Mouse (Mus musculus) erythroid progenitor cell, adult 5-6 weeks (primary cell): Measurements from ENCODE around the gene Plcz1. TPM values are rescaled to one million over a fixed set of nuclear protein-coding genes. Genes with fewer than 3 reads are reported as not detected.

ENCODE experiments used
- ATAC-seq: replicated peaks from 2 replicates; pipeline ENCODE4 v1.8.0; 2016; ENCODE audit warnings: moderate number of reproducible peaks, mild to moderate bottlenecking, moderate TSS enrichment, inconsistent platforms; ENCODE audit not compliant: poor library complexity, low FRiP score, severe bottlenecking
- total RNA-seq, 2 experiments: library from RNA; stranded (forward) in 1 of 2; stranded (reverse) in 1 of 2; fragments of 150-400 nt in 1 of 2; fragments of 186-747, 209-891 nt in 1 of 2; gene quantifications; 2 replicates each; pipeline versions ENCODE4 v1.2.3 to v1.2.4; 2015 to 2017; ENCODE audit warnings: low replicate concordance in 2 of 2

Gene Plcz1
- total RNA-seq (2015; ENCODE audit: low replicate concordance) (not detected in 2 replicates), total RNA-seq (2017; ENCODE audit: low replicate concordance) (not detected in 2 replicates)

DNA sequence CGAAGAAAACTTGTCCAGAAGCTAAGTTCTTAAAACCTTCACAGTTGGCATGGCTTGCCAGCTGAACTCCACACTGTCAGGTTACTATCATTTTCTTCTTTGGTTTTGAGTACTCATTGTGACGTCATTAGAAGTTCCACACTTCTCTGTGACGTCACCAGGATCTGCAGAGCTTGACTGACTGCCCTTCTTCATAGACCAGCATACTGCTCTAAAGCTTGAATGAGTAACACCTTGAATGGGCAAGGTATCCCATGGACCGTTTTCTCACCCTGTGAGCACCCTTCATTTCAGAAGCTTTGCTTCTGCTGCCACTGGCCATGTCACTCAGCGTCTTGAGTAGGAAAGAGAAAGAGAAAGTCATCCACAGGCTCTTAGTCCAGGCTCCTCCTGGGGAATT is at the start of gene Plcz1:
Gene Plcz1, minus strand, starts transcription at position 101 of the 400 bp plus-strand sequence.
- no peak for ATAC-seq

GRCm38 (mm10) chr6:140089855-140090254 is 48.6 kb upstream of the Plcz1 start:
- no peak for ATAC-seq

GRCm38 (mm10) chr6:140081739-140082138 is 40.5 kb upstream of the Plcz1 start:
- ATAC-seq, result no peak

DNA sequence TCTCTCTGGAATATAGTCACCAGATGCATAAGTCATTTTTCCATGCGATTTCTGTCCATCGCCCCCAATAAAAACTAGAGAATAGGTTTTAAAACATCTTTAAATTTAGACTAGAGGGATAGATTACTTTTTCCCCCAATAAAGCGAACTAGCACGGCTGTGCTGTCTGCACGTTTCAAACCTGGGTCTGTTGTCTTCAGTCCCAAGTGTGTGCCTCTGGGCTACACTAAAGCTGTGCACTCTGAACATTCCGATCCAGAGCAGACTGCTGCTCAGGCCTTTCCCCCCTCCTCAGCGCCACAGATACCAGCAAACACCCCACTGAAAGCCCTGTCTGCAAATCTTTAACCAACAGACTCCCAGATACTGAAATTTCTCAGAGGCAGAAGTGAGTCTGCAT is 39.7 kb upstream of the Plcz1 start:
- no peak for ATAC-seq

DNA sequence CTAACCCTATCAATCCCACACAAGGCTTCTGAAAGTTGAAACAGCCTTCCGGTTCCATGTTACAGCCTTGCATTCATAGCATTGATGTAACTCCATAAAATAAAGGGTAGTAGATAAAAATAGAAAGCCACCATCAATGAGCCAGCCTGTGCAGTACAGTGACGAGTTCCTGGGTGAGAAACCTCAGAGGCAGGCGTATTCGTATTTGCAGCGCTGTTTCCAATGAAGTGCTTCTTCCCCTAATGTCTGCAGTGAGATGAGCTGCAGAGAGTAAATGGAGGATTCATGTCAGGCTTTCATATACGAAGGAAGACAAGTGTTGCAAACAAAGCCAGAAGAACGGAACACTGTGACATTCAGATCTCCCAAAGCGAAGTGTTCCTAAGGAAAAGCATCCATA is 27.9 kb upstream of the Plcz1 start:
- ATAC-seq, result no peak

DNA sequence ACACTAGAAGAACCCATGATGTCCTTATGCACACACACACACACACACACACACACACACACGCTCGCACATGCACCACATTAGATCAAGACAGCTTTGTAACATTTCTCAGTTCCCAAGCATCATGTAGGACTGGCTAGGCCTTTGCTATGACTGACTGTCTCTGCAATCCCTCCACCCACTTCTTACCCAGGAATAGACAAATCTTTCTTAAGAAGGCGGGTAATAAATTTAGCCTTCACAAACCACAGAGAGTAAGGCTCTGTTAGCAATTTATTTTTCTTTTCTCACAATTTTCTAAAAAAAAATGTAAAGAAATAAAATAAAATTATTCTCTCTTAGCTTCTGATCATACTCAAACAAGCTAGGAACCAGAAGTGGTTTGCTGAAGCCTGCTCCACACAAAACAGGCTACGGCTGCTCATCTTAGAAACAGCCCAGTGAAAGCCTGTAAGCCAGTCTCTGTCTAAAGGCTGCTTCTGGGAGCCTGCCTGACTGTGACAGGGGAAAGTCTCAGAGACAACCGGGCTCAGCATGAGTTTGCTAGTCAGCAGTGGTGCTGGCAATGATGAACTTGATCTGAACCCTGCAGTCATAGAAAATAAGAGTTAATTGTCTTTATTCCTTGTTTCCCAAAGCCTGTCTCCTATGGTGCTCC is 13.1 kb upstream of the Plcz1 start:
- ATAC-seq, result no peak

- no peak for ATAC-seq
Observed at GRCm38 (mm10) chr6:140051476-140051875, 10.2 kb upstream of the Plcz1 start.

DNA sequence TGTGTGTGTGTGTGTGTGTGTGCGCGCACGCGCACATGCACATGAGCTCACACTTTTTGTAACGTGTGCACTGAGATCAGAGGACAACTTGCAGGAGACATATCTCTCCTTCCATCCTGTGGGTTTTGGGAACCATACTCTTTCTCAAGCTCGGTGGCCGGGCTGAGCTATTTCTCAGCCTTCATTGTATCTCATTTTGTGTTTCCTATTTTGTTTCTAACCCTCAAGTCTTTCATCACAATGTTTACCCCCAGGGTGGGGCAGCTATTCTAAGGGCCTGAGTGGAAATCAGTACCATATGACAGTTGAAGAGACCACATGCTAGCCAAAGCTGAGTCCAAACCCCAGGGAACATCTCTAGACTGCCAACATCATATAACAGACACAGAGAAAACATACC is 305 bp downstream of the Plcz1 start, which contains the start of gene Capza3:
Gene Capza3, plus strand, starts transcription at position 301 of the 400 bp plus-strand sequence.
- no peak for ATAC-seq

DNA sequence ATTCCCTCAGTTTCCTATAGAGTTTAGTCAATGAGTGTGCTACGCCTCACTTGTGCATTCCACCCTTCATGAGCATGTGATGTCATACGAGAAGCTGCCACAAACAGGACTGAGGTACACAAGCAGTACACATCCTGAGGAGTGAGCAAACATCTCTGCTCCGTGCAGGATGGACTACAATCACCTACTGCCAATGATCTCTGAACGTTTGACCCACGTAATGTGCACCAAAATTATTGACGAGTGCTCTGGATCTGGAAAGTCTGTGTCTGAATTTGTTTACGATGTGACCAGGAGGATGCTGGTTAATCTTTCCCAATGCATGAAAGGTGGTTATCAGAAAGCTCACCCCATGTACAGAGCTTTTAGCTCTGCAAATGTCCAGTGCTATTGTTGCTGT is 16.9 kb downstream of the Plcz1 start:
- ATAC-seq, result no peak

- no peak for ATAC-seq
Observed at GRCm38 (mm10) chr6:140005181-140005580, 36.1 kb downstream of the Plcz1 start.

- no peak for ATAC-seq
Observed at GRCm38 (mm10) chr6:139989597-139989996, 51.7 kb downstream of the Plcz1 start.

- no peak for ATAC-seq
Observed at GRCm38 (mm10) chr6:139989075-139989474, 52.2 kb downstream of the Plcz1 start.

- ATAC-seq, result no peak
Observed at GRCm38 (mm10) chr6:139986564-139986963, 54.7 kb downstream of the Plcz1 start.

GRCm38 (mm10) chr6:139984069-139984468 is 57.2 kb downstream of the Plcz1 start:
- no peak for ATAC-seq

DNA sequence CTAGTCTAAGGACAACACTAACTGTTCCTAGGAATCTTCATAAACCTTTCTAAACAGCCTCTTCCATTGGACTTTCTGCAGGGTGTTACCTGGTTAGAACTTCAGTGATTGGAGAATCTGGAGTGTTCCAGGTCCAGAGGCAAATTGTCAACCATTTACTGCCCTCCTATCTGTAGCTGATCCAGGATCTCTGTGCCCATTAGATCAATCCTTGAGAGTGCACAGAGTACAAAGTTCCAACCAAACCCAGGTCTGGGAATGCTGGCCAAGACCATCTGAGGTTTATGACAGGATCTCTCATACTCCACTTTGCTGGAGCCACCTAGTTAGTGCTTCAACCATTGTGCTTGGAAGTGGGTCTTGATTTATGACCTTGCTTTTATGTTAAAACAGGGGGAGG is 60.2 kb downstream of the Plcz1 start:
- no peak for ATAC-seq

DNA sequence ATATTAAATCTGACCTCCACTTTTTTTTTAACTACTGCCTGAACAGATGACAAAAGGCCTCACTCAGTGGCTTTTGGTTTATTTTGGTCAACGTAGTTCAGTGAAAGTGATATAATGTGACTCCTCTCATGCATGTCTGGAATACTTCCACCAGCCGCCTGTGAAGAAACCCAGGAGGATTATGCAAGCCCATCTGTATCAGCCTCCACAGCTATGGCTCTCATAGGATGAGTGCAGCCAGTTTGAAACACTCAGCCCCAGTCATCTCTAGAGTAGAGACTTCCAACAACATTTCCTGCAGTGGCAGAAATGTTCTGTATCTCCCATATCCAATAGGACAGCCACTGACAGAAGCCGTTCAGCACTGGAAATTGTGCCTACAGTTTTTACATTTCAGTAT is 63.1 kb downstream of the Plcz1 start:
- no peak for ATAC-seq

- ATAC-seq, result no peak
Observed at GRCm38 (mm10) chr6:139974668-139975067, 66.6 kb downstream of the Plcz1 start.

DNA sequence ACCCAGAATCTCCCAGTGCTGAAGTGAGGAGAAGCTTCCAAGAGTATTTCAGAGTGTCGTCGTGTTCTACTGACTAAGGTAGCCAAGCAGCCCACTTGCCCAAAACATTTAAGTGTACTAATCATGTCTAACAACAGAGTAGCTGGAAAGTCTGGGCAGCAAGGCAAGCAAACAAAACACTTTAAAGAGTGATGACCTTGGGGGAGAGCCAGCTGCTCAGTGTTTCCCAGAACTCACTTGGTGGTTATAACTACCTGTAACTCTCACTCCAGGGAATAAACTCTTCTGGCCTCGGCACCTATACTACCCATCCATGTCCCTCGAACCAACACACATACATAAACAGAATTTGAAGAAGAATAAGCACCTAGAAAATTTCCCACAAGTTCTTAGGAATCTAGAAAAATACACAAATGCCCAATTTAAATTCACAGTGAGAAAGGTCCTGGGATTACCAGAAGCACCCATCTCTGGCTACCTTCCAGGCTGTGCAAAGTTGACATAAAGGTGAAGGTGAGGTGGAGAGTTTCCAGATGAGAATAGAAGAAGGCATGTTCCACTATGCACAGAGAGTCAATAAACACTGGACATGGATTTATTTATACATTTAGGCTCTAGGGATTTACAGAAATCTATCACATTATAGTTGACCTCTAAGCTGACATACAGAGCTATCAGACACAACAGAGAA is 69.5 kb downstream of the Plcz1 start:
- ATAC-seq, result no peak

GRCm38 (mm10) chr6:139966684-139967083 is 74.6 kb downstream of the Plcz1 start:
- ATAC-seq, result no peak

GRCm38 (mm10) chr6:139964895-139965294 is 76.4 kb downstream of the Plcz1 start:
- no peak for ATAC-seq

GRCm38 (mm10) chr6:139963775-139964174 is 77.5 kb downstream of the Plcz1 start:
- ATAC-seq, result no peak
